Mouse (Mus musculus) left cerebral cortex, adult 2 months (tissue): ENCODE results near the gene Gm3248. TPM values are rescaled to one million over a fixed set of nuclear protein-coding genes. Genes with fewer than 3 reads are reported as not detected.
"Not testable (repeated sequence)": the region's sequence is repeated elsewhere in the genome, so short reads cannot be mapped to it uniquely, and the experiment has no call there.

ENCODE experiments used
- DNase-seq, 2 experiments: peaks; one replicate each; pipeline ENCODE4 v3.0.0; 2021 to 2022; ENCODE audit warnings: low spot score in 2 of 2, mixed read lengths in 1 of 2; ENCODE audit errors: extremely low spot score in 1 of 2
- H3K27ac ChIP-seq: fragments of 200-600 bp; 2 replicates; pipeline ENCODE4 v1.8.1; 2022
- H3K4me3 ChIP-seq: fragments of 200-600 bp; 2 replicates; pipeline ENCODE4 v1.8.1; 2022
- CTCF ChIP-seq: fragments of 200-600 bp; IDR thresholded peaks from 2 replicates; pipeline ENCODE4 v1.8.1; 2022; ENCODE audit warnings: antibody characterized with exemption, mild to moderate bottlenecking, moderate library complexity
- intact Hi-C: fragments of 180-260 bp; cut with DNase I; formaldehyde crosslinking; loops from one replicate; pipeline ENCODE4 v1.15.1; 2025
- long read RNA-seq, 2 experiments: library from polyadenylated mRNA; stranded (forward); transcript quantifications; one replicate each; pipeline ENCODE4 v2.0.0; 2021; ENCODE audit warnings: borderline mapping rate in 2 of 2
- total RNA-seq, 2 experiments: library from RNA; stranded (reverse); gene quantifications; 2 replicates each; pipeline ENCODE4 v1.2.3; 2021

The Gm3248 gene
- 1 to 10 TPM in 1 of 2 experiments, under 1 TPM in 1; 0.50 to 1.4 TPM for total RNA-seq
- long read RNA-seq, experiment 1, result 0 reads
- long read RNA-seq, experiment 2, result 0 reads

GRCm38 (mm10) chr14:5961635-5962034, at the start of gene Gm3248:
Gene Gm3248, minus strand, starts transcription at chr14:5961745.
- peak; percentile 13 to 28 for DNase-seq
- H3K27ac ChIP-seq, intact Hi-C loops: not testable (repeated sequence)
- H3K4me3 ChIP-seq, result peak within 1 kb of the TSS; percentile 48

GRCm38 (mm10) chr14:5987136-5987535, 25.6 kb upstream of the Gm3248 start:
- DNase-seq, intact Hi-C loops, H3K27ac ChIP-seq, H3K4me3 ChIP-seq: not testable (repeated sequence)

DNA sequence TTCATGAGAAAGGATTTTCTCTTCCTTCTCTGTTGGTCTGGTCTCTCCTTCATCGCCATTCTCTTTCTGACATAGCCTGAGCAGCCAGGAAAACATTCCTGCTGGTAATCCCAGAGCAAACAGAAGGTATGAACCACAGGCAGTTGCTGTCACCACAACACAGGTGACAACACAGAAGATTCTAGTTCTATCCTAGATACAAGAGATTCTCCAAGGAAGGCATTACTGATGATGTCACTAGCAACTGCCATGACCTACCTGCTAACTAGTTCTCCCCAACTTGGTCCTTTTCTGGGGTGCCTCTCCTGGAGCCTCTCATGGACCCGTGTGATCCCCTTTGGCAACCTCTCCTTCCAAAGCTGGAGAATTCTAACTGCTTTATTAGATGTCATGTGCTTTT, 17.5 kb upstream of the Gm3248 start, which contains the start of gene Gm3453:
Gene Gm3453, minus strand, starts transcription at position 101 of the 400 bp plus-strand sequence.
- H3K4me3 ChIP-seq, intact Hi-C loops, DNase-seq, H3K27ac ChIP-seq: not testable (repeated sequence)

GRCm38 (mm10) chr14:5962441-5962840, 896 bp upstream of the Gm3248 start:
- H3K4me3 ChIP-seq, intact Hi-C loops, DNase-seq: not testable (repeated sequence)

GRCm38 (mm10) chr14:5961102-5961501, 443 bp downstream of the Gm3248 start:
- peak overlapping the region; percentile 48 for H3K4me3 ChIP-seq
- H3K27ac ChIP-seq, intact Hi-C loops: not testable (repeated sequence)
- peak; percentile 8 to 17 for DNase-seq

More at GRCm38 (mm10) chr14:5962441-5962840, 896 bp upstream of the Gm3248 start:
- H3K27ac ChIP-seq, result not testable (repeated sequence)

DNA sequence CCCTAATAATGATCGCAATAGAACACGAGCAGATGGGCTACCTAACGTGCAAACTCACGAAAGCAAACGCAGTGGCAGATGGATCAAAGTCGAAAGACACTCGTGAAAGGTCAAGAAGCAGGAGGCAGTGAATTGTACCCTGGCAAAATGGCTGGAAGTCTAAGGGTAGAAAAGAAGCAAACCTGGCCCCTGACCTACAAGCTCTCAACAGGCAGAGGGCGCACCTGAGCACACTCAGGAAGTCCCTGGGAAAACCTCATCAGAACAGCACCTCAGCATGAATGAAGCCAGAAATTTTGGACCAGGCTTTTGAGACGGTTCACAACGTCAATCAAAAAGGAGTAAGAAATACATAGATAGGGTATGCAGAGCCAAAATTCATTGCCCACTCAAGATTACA, 1.1 kb downstream of the Gm3248 start:
- intact Hi-C loops, H3K4me3 ChIP-seq, H3K27ac ChIP-seq: not testable (repeated sequence)
- TF ChIP-seq CTCF, result peak; percentile 46
- peak; percentile 8 to 13 for DNase-seq

DNA sequence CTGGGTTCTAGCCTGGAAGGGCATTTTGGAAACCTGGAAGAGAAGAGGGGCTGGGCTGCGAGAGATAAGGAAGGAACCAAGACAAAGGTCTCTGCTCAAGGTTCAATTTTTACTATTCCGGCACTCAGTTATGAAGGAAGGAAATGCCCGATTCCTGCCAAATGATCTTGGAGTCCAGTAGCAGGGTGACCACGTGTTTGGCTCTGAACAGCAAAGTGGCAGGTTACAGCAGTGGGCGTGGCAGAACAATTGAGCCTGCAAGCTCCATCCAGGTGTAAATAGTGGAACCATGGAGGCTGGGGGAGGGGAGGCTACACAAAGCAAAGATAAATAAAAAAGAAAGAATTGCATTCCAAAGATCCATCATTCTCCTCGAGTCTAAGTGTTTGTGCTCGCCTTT, 38.3 kb downstream of the Gm3248 start:
- intact Hi-C loops, H3K4me3 ChIP-seq, DNase-seq, H3K27ac ChIP-seq: not testable (repeated sequence)

GRCm38 (mm10) chr14:5918330-5918942, 43.1 kb downstream of the Gm3248 start:
- H3K4me3 ChIP-seq, intact Hi-C loops, H3K27ac ChIP-seq: not testable (repeated sequence)
- DNase-seq, result peak in 1 of 2 experiments; percentile 8

GRCm38 (mm10) chr14:5913701-5914100, 47.8 kb downstream of the Gm3248 start:
- DNase-seq, H3K4me3 ChIP-seq, intact Hi-C loops, H3K27ac ChIP-seq: not testable (repeated sequence)

Other genes with a start within 250 kb of the Gm3248 start
- gene Gm3373, start 220.2 kb downstream of the Gm3248 start, total RNA-seq, result under 1 TPM; 0.23 to 0.84 TPM
- gene Gm3383, start 153.8 kb downstream of the Gm3248 start, total RNA-seq, result 1 to 10 TPM; 2.2 to 3.5 TPM
- not detected for gene Gm3424, start 131.4 kb downstream of the Gm3248 start, total RNA-seq
- under 1 TPM; 0.47 to 1.00 TPM for gene Gm8237, start 81.4 kb downstream of the Gm3248 start, total RNA-seq
- not detected for gene Gm3453, start 17.4 kb upstream of the Gm3248 start, total RNA-seq
- gene Gm6337, start 96.5 kb upstream of the Gm3248 start, total RNA-seq, result not detected
- not detected for gene Gm8206, start 132.2 kb upstream of the Gm3248 start, total RNA-seq
- gene Gm3468, start 146.9 kb upstream of the Gm3248 start, total RNA-seq, result under 1 TPM; 0.84 to 0.87 TPM
- gene Gm3476, start 164.1 kb upstream of the Gm3248 start, total RNA-seq, result not detected